19 mouse cellular contexts compared by ENCODE assay signal in genomic region chr12:31503211-31503610, GRCm38 (mm10). TPM values are rescaled to one million over a fixed set of nuclear protein-coding genes. Genes with fewer than 3 reads are reported as not detected.
A peak's percentile ranks its signal among the peaks of the same experiment; 100 is the strongest.
DNase-seq lines count a peak whose midpoint lies in the region; ATAC-seq and TF ChIP-seq lines count a peak whose summit lies in the region.
"Had no signal": no experiment of that assay in that cellular context is flagged by ENCODE, and none has a peak within 500 bp of the region (broad histone marks: within the 10 kb centered on the region; RNA-seq: fewer than 3 reads in every experiment).

No protein-coding gene starts in this region.

- H3K4me2 ChIP-seq in forebrain, postnatal 0 days (ENCODE audit: low read depth), result no peak overlapping the region
- H3K4me2 ChIP-seq in forebrain, embryonic 14.5 days (ENCODE audit: low read length), result no peak overlapping the region
- H3K4me2 ChIP-seq: embryonic facial prominence, embryonic 13.5 days; heart, embryonic 15.5 days; hindbrain, embryonic 12.5 days; limb, embryonic 13.5 days; neural tube, embryonic 13.5 days had no signal

- H3K4me1 ChIP-seq in forebrain, postnatal 0 days (ENCODE audit: insufficient read depth), result peaks cover 5% of the 10 kb centered on the region; the same call in 1 of the 2 replicates
- H3K4me1 ChIP-seq in forebrain, embryonic 14.5 days (ENCODE audit: control insufficient read depth, insufficient read depth, low read length), result peaks cover 8% of the 10 kb centered on the region
- peaks cover 0 to 2% of the 10 kb centered on the region in 2 experiments; a peak in 1 of 4 replicates for H3K4me1 ChIP-seq in ES-E14 (ENCODE audit: control insufficient read depth in 2 of 2, insufficient read depth in 2 of 2, low read length in 2 of 2, poor library complexity in 1 of 2)
- H3K4me1 ChIP-seq in small intestine, adult 2 months (ENCODE audit: control insufficient read depth, insufficient read depth, insufficient read length, low read length), result peaks cover 2% of the 10 kb centered on the region; the same call in 1 of the 2 replicates

- H3K4me3 ChIP-seq in forebrain, postnatal 0 days (ENCODE audit: low read depth, low read length), result no peak overlapping the region
- H3K4me3 ChIP-seq in forebrain, embryonic 14.5 days (ENCODE audit: low read depth, low read length), result no peak overlapping the region
- H3K4me3 ChIP-seq in left cerebral cortex, adult 2 months, result no peak overlapping the region
- H3K4me3 ChIP-seq in ES-E14 (ENCODE audit: insufficient read depth in 1 of 2, low read depth in 1 of 2, low read length in 2 of 2, poor library complexity in 1 of 2, severe bottlenecking in 1 of 2), result no peak overlapping the region
- no peak overlapping the region for H3K4me3 ChIP-seq in small intestine, adult 2 months (ENCODE audit: low read depth, low read length)
- H3K4me3 ChIP-seq: embryonic facial prominence, embryonic 13.5 days; forebrain, embryonic 10.5 days; heart, embryonic 15.5 days; hindbrain, embryonic 12.5 days; limb, embryonic 13.5 days; neural tube, embryonic 13.5 days had no signal

- H3K36me3 ChIP-seq in forebrain, postnatal 0 days (ENCODE audit: insufficient read depth), result no peaks in the 10 kb centered on the region
- no peaks in the 10 kb centered on the region for H3K36me3 ChIP-seq in forebrain, embryonic 14.5 days (ENCODE audit: control insufficient read depth, insufficient read depth, low read length)
- no peaks in the 10 kb centered on the region for H3K36me3 ChIP-seq in ES-E14 (ENCODE audit: control insufficient read depth, insufficient read depth, low read length, poor library complexity, severe bottlenecking)
- no peaks in the 10 kb centered on the region for H3K36me3 ChIP-seq in small intestine, adult 2 months (ENCODE audit: control insufficient read depth, insufficient read depth, low read length)
- H3K36me3 ChIP-seq: embryonic facial prominence, embryonic 13.5 days; forebrain, embryonic 10.5 days; heart, embryonic 15.5 days; hindbrain, embryonic 12.5 days; limb, embryonic 13.5 days; neural tube, embryonic 13.5 days had no signal

- H3K9me3 ChIP-seq in forebrain, postnatal 0 days (ENCODE audit: low read length), result no peaks in the 10 kb centered on the region
- no peaks in the 10 kb centered on the region for H3K9me3 ChIP-seq in forebrain, embryonic 14.5 days (replicated peaks; ENCODE audit: control insufficient read depth, low read length)
- H3K9me3 ChIP-seq in ES-E14 (ENCODE audit: control insufficient read depth, insufficient read depth, low read depth, low read length), result no peaks in the 10 kb centered on the region
- H3K9me3 ChIP-seq: embryonic facial prominence, embryonic 13.5 days; forebrain, embryonic 10.5 days; heart, embryonic 15.5 days; hindbrain, embryonic 12.5 days; limb, embryonic 13.5 days; neural tube, embryonic 13.5 days had no signal

- H3K9ac ChIP-seq in forebrain, postnatal 0 days, result no peak overlapping the region
- H3K9ac ChIP-seq in forebrain, embryonic 14.5 days (ENCODE audit: low read length), result no peak overlapping the region
- no peak overlapping the region for H3K9ac ChIP-seq in ES-E14 (ENCODE audit: insufficient read depth, low read depth, low read length, poor library complexity, severe bottlenecking)
- H3K9ac ChIP-seq: embryonic facial prominence, embryonic 13.5 days; heart, embryonic 15.5 days; hindbrain, embryonic 12.5 days; limb, embryonic 13.5 days; neural tube, embryonic 13.5 days had no signal

- no peak overlapping the region for H3K27ac ChIP-seq in forebrain, postnatal 0 days (ENCODE audit: low read depth, low read length)
- no peak overlapping the region for H3K27ac ChIP-seq in forebrain, embryonic 14.5 days (ENCODE audit: low read depth, low read length)
- no peak overlapping the region for H3K27ac ChIP-seq in left cerebral cortex, adult 2 months
- no peak overlapping the region for H3K27ac ChIP-seq in ES-E14 (ENCODE audit: insufficient read depth, low read depth, low read length, poor library complexity, severe bottlenecking)
- no peak overlapping the region for H3K27ac ChIP-seq in small intestine, adult 2 months (ENCODE audit: insufficient read depth, low read depth, low read length)
- H3K27ac ChIP-seq: embryonic facial prominence, embryonic 13.5 days; forebrain, embryonic 10.5 days; heart, embryonic 15.5 days; hindbrain, embryonic 12.5 days; limb, embryonic 13.5 days; neural tube, embryonic 13.5 days had no signal

- ATAC-seq in forebrain, postnatal 0 days, result no peak
- ATAC-seq in forebrain, embryonic 14.5 days, result no peak
- ATAC-seq: midbrain, embryonic 16.5 days had no signal

- no peaks in the 10 kb centered on the region for H3K27me3 ChIP-seq in forebrain, postnatal 0 days (ENCODE audit: insufficient read depth, low read length)
- no peaks in the 10 kb centered on the region for H3K27me3 ChIP-seq in forebrain, embryonic 14.5 days (replicated peaks; ENCODE audit: control insufficient read depth, insufficient read depth, low read length)
- no peaks in the 10 kb centered on the region for H3K27me3 ChIP-seq in small intestine, adult 2 months (ENCODE audit: control insufficient read depth, insufficient read depth, low read length)
- H3K27me3 ChIP-seq: heart, embryonic 15.5 days; hindbrain, embryonic 12.5 days; limb, embryonic 13.5 days; neural tube, embryonic 13.5 days had no signal

- TF ChIP-seq POLR2A in small intestine, adult 2 months (IDR thresholded peaks at IDR 0.05; ENCODE audit: low read depth, low read length), result no peak

- DNase-seq in forebrain, postnatal 0 days, result no peak
- no peak for DNase-seq in forebrain, embryonic 14.5 days (ENCODE audit: low spot score)
- DNase-seq in left cerebral cortex, adult 2 months (ENCODE audit: extremely low spot score in 1 of 2, low spot score in 2 of 2), result no peak
- DNase-seq in left cerebral cortex, adult 18-20 months (ENCODE audit: low spot score in 2 of 2), result no peak
- no peak for DNase-seq in ES-E14 (ENCODE audit: low read depth, low spot score)
- DNase-seq in adrenal gland, postnatal 36 days, result no peak
- no peak for DNase-seq in cerebellum, postnatal 25 days
- DNase-seq: kidney, adult 18-20 months had no signal

- peak; percentile 47 for TF ChIP-seq CTCF in forebrain, postnatal 0 days (IDR thresholded peaks at IDR 0.05; ENCODE audit: low read depth)
- TF ChIP-seq CTCF in left cerebral cortex, adult 2 months (IDR thresholded peaks at IDR 0.05), result peak; percentile 47
- peak; percentile 23; the same call in 1 of the 2 replicates for TF ChIP-seq CTCF in small intestine, adult 2 months (IDR thresholded peaks at IDR 0.05; ENCODE audit: extremely low read depth, insufficient read length, insufficient replicate concordance, low read depth, low read length)

- intact Hi-C loops in left cerebral cortex, adult 2 months (cut with DNase I), result loop anchor here (5.0 to 10.0 kb wide), 2 partner anchors 124 to 128 kb away; no protein-coding TSS in a partner anchor

- in situ Hi-C loops in ES-E14 (cut with MboI; ENCODE audit: low sequenced_read_pairs in 2 of 2, unreplicated experiment in 2 of 2), result loop anchor here (10.0 to 25.0 kb wide), 2 partner anchors 432 to 434 kb away; no protein-coding TSS in a partner anchor

TF ChIP-seq in ES-E14, 5 proteins besides CTCF, POLR2A, EP300 and RAD21:
- TF ChIP-seq ZC3H11A (IDR thresholded peaks at IDR 0.05; ENCODE audit: borderline replicate concordance, low read depth, low read length), result 0 out of 2 replicates have a peak, but pooled peaks have one; percentile 20
- no peak for TF ChIP-seq CHD2 (IDR thresholded peaks at IDR 0.05; ENCODE audit: low read depth, low read length)

RNA-seq across cellular contexts. Expression of gene Cbll1, which starts 3.8 kb away (rescaled TPM):
- total RNA-seq in forebrain, postnatal 0 days (2014; rRNA removed), result 19.1 and 25.9 TPM in 2 replicates
- polyA plus RNA-seq in forebrain, postnatal 0 days (2015; fragmentation: Nextera tagmentation; extraction: Ambion mirVana), result 18.1 and 22.5 TPM in 2 replicates
- 20.3 and 21.3 TPM in 2 replicates for polyA plus RNA-seq in forebrain, embryonic 14.5 days (2014; fragmentation: Nextera tagmentation; extraction: Ambion mirVana)
- total RNA-seq in left cerebral cortex, adult 2 months (2021), result 10 to 100 TPM; 22.2 to 24.1 TPM
- 10 to 100 TPM; 22.9 to 24.1 TPM for total RNA-seq in left cerebral cortex, adult 18-20 months (2021)
- 5.8 and 6.6 TPM in 2 replicates for total RNA-seq in ES-E14 (2012; rRNA removed)
- 1.8 and 4.1 TPM in 2 replicates for polyA plus RNA-seq in small intestine, adult 2 months (2012; rRNA removed)
- total RNA-seq in adrenal gland, postnatal 36 days (2021), result 10 to 100 TPM; 16.9 to 20.7 TPM

RNA-seq across cellular contexts. Expression of gene Slc26a4, which starts 56.6 kb away (rescaled TPM):
- 0.23 and 0.81 TPM in 2 replicates for total RNA-seq in forebrain, postnatal 0 days (2014; rRNA removed)
- 0.26 and 0.31 TPM in 2 replicates for polyA plus RNA-seq in forebrain, postnatal 0 days (2015; fragmentation: Nextera tagmentation; extraction: Ambion mirVana)
- 0.09 TPM in 1 of 2 replicates, not detected in the other for polyA plus RNA-seq in forebrain, embryonic 14.5 days (2014; fragmentation: Nextera tagmentation; extraction: Ambion mirVana)
- total RNA-seq in left cerebral cortex, adult 2 months (2021), result 1 to 10 TPM; 2.7 to 3.2 TPM
- total RNA-seq in left cerebral cortex, adult 18-20 months (2021), result 1 to 10 TPM; 1.9 to 2.0 TPM
- 0.11 TPM in 1 of 2 replicates, not detected in the other for total RNA-seq in ES-E14 (2012; rRNA removed)
- 0.04 and 0.16 TPM in 2 replicates for polyA plus RNA-seq in small intestine, adult 2 months (2012; rRNA removed)
- total RNA-seq in adrenal gland, postnatal 36 days (2021), result 1 to 10 TPM; 4.0 to 4.5 TPM
- total RNA-seq: granulocyte monocyte progenitor cell, adult 5-6 weeks; megakaryocyte, adult 5-6 weeks had no signal
- polyA plus RNA-seq: embryonic facial prominence, embryonic 13.5 days; forebrain, embryonic 10.5 days; lung, embryonic 16.5 days had no signal
